Mouse (Mus musculus): ENCODE measurements around the gene Lifr.

- no peak for TF ChIP-seq POLR2A (IDR thresholded peaks at IDR 0.05; ENCODE audit: low read depth, low read length)
- no peak for TF ChIP-seq CTCF (IDR thresholded peaks at IDR 0.05; ENCODE audit: extremely low read depth, insufficient read length, insufficient replicate concordance, low read depth, low read length)
Observed at GRCm38 (mm10) chr15:7081795-7082194, 8.6 kb upstream of the Lifr start.
